Mouse (Mus musculus): ENCODE data around the gene Gm6034. TPM values are rescaled to one million over a fixed set of nuclear protein-coding genes. Genes with fewer than 3 reads are reported as not detected.
"Not testable (repeated sequence)": the region's sequence is repeated elsewhere in the genome, so short reads cannot be mapped to it uniquely, and the experiment has no call there.

Gene Gm6034
- total RNA-seq, 1 experiment from 2014 or later: not detected

GRCm38 (mm10) chr17:36020191-36021073, 22.3 kb upstream of the Gm6034 start, which contains the start of gene H2-T24:
Gene H2-T24 (minus strand): TSS chr17:36020560.
- ATAC-seq (ENCODE audit: extremely low read depth, insufficient number of reproducible peaks, low FRiP score, poor library complexity, severe bottlenecking): peak; percentile 95

DNA sequence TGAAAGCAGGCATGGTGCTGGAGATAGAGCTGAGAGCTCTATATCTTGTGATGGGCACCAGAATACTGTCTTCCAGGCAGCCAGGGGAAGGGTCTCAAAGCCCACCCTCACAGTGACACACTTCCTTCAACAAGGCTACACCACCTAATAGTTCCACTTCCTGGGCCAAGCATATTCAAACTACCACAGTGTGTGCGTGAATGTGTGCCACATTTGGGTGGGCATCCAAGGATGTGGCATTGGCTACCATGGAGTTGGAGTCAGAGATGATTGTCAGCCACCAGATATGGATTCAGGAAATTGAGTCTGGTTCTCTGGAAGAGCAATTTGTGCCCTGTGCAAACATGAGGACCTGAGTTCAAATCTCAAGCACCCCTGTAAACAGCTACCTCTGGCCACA, 21.5 kb upstream of the Gm6034 start:
- no peak for ATAC-seq (ENCODE audit: extremely low read depth, insufficient number of reproducible peaks, low FRiP score, poor library complexity, severe bottlenecking)

GRCm38 (mm10) chr17:36022098-36022497, 20.7 kb upstream of the Gm6034 start:
- ATAC-seq (ENCODE audit: extremely low read depth, insufficient number of reproducible peaks, low FRiP score, poor library complexity, severe bottlenecking): no peak

DNA sequence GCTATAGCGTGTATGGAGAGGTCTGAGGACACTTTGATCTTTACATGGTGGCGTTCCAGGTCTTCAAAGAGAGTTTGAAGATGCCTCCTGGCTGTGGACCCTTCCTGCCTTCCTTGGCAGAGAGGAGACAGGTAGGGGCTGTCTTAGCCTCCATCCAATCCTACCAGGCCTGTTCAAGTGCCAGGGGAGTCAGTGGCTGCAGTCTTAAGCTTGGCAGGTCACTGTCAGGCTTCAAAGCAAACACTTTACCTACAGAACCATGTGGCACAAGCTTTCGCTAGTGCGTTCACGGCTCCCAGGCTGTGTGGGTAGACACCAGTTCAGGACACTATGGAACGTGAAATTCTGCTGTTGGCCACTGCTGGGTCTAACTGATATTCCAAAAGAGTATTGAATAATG, 19.8 kb upstream of the Gm6034 start:
- no peak for ATAC-seq (ENCODE audit: extremely low read depth, insufficient number of reproducible peaks, low FRiP score, poor library complexity, severe bottlenecking)

GRCm38 (mm10) chr17:36023710-36024654, 18.8 kb upstream of the Gm6034 start:
- no peak for ATAC-seq (ENCODE audit: extremely low read depth, insufficient number of reproducible peaks, low FRiP score, poor library complexity, severe bottlenecking)

DNA sequence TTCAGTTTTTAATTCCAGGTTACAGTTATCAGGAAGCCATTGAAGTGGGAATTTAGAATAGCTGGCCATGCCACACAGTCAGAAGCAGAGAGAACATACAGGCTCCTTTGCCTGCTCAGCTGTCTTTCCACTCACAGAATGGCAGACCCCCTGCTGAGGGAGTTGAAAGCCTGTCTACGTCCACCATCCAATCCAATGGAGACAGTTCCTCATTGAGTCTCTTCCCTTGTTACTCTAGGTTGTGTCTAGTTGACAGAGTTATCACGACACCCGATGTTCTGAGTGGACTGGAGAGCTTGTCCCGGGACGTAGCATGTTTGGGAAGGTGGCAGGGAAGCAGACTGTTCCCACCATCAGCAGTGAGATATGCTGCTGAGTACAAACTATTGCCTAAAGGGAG, 17.6 kb upstream of the Gm6034 start:
- no peak for ATAC-seq (ENCODE audit: extremely low read depth, insufficient number of reproducible peaks, low FRiP score, poor library complexity, severe bottlenecking)

- no peak for ATAC-seq (ENCODE audit: extremely low read depth, insufficient number of reproducible peaks, low FRiP score, poor library complexity, severe bottlenecking)
Measured at GRCm38 (mm10) chr17:36025901-36026300, 16.9 kb upstream of the Gm6034 start.

DNA sequence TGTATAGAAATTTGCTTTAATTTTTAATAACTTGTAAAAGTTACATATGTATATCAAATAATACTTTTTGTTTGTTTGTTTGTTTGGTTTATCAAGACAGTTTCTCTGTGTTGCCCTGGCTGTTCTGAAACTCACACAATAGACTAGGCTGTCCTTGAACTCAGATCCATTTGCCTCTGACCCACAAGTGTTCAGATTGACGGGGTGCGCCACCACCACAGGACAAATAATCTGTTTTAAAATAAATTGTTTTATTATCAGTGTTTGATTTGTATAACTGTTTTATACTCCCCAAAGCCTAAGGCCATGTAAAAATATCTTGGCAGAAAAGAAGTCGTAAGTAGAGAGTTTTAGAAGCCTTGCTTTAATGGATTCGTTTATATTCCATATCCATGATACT, 15.1 kb upstream of the Gm6034 start:
- ATAC-seq (ENCODE audit: extremely low read depth, insufficient number of reproducible peaks, low FRiP score, poor library complexity, severe bottlenecking): no peak

- no peak for ATAC-seq (ENCODE audit: extremely low read depth, insufficient number of reproducible peaks, low FRiP score, poor library complexity, severe bottlenecking)
Measured at GRCm38 (mm10) chr17:36028879-36029619, 13.7 kb upstream of the Gm6034 start.

- not testable (repeated sequence) for ATAC-seq (ENCODE audit: extremely low read depth, insufficient number of reproducible peaks, low FRiP score, poor library complexity, severe bottlenecking)
Measured at GRCm38 (mm10) chr17:36030046-36030702, 12.6 kb upstream of the Gm6034 start.

DNA sequence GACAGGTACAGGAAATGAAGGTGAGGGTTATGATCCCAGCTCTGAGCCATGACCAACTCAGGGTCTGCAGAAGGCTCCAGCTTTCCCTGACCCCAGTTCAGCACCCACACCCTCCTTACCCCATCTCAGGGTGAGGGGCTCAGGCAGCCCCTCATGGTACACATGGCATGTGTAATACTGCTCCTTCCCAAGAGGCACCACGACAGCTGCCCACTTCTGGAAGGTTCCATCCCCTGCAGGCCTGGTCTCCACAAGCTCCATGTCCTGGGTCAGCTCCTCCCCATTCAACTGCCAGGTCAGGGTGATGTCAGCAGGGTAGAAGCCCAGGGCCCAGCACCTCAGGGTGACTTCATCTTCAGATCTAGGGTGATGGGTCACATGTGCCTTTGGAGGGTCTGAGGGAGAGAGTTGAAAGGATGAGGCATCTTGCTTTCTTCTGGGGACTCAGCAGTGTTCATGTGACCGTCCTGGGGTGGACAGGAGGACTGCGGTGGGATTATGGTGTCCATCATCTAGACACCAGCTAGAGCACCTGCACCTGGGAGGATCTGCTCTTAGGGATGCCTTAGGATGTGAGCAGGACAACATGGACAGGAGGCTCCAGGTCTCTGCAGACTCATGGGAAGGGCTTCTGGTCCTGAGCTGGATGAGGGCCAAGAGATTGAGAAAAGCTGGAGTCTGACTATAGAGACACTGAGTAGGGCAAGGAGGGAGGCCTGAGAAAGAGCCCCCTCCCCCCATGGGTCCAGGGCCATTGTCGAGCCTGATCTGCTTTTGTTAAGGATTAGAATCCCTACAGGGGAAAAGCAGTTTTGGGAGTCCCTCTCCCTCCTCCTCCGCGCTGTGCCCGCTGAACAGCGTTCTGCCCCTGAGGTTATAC, 11.8 kb upstream of the Gm6034 start:
- not testable (repeated sequence) for ATAC-seq (ENCODE audit: extremely low read depth, insufficient number of reproducible peaks, low FRiP score, poor library complexity, severe bottlenecking)

- peak; percentile 77 for ATAC-seq (ENCODE audit: extremely low read depth, insufficient number of reproducible peaks, low FRiP score, poor library complexity, severe bottlenecking)
Measured at GRCm38 (mm10) chr17:36031583-36032331, 11.0 kb upstream of the Gm6034 start.

DNA sequence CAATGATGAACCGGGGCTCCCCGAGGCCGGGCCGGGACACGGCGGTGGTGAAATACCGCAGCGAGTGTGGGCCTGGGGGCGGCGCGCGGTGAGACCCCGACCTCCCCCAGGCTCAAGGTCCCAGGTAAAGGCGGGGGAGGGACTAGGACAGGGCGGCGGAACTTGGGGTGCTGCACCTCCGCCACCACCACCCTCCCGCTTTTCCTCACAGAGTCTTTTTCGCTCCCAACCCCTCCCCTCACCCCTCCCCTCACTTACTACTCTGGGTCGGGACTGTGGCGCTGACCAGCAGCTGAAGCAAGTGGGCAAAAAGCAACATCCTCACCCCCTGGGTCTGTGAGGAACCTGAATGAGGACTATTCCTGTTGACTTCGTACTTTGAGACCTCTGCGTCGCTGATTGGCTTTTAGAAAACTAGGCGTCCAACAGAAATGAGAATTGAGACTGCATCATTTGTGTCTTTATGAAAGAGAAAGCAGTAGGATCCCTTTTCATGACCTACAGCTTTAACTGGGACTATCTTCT, 10.3 kb upstream of the Gm6034 start, which contains the start of gene H2-T23:
Gene H2-T23, minus strand, starts transcription at position 505 of the 525 bp plus-strand sequence.
- peak; percentile 83 for ATAC-seq (ENCODE audit: extremely low read depth, insufficient number of reproducible peaks, low FRiP score, poor library complexity, severe bottlenecking)

DNA sequence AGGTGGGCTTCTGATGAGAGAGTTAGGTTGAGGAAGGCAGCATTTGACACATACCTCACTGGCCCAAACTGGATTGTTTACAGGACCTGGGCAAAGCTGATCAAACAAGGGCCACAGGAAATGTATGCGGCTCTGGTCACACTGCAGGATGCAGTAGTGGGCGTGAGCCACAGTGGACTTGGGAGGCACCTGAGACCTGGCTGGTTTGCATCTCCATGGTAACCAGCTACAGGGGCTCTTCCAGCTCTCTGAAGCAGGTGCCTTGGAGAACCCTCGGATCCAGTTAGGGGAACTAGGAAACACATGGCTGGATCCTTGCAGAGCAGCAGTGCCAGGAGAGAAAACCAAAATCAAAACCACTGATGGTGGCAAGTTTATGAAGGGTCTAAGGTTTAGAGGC, 8.2 kb upstream of the Gm6034 start:
- ATAC-seq (ENCODE audit: extremely low read depth, insufficient number of reproducible peaks, low FRiP score, poor library complexity, severe bottlenecking): not testable (repeated sequence)

GRCm38 (mm10) chr17:36035010-36035638, 7.6 kb upstream of the Gm6034 start:
- peak; percentile 59 for ATAC-seq (ENCODE audit: extremely low read depth, insufficient number of reproducible peaks, low FRiP score, poor library complexity, severe bottlenecking)

DNA sequence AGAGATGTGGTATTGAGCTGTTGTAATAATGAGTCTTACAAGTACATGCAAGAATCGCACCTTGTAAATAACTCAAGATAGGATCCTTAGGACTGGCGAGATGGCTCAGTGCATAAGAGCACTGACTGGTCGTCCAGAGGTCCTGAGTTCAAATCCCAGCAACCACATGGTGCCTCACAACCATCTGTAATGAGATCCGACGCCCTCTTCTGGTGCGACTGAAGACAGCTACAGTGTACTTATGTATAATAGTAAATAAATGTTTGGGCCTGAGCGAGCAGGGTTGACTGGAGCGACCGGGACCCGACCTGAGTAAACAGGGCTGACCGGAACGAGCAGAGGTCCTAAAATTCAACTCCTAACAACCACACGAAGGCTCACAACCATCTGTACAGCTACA, 6.6 kb upstream of the Gm6034 start:
- not testable (repeated sequence) for ATAC-seq (ENCODE audit: extremely low read depth, insufficient number of reproducible peaks, low FRiP score, poor library complexity, severe bottlenecking)
